ENCODE assay signal across 16 mouse cellular contexts in genomic region chr7:67162135-67162534, GRCm38 (mm10).
"Had no signal": no experiment of that assay in that cellular context is flagged by ENCODE, and none has a peak within 500 bp of the region (broad histone marks: within the 10 kb centered on the region; RNA-seq: fewer than 3 reads in every experiment).

No protein-coding gene starts in this region.

- DNase-seq: heart, postnatal 10 days; heart, postnatal 14 days; heart, postnatal 36 days; heart, postnatal 4 days; kidney, adult 11 months; kidney, adult 18-20 months; kidney, adult 2 months; kidney, adult 8-10 months; kidney, adult 9 months; kidney, postnatal 10 days; kidney, postnatal 14 days; kidney, postnatal 25 days; kidney, postnatal 36 days; kidney, postnatal 4 days; layer of hippocampus, adult 9-11 months; layer of hippocampus, postnatal 36 days had no signal
